Mouse (Mus musculus) heart, adult 2 months (tissue): ENCODE results near the gene Mrpl18.
"Not testable (repeated sequence)": the region's sequence is repeated elsewhere in the genome, so short reads cannot be mapped to it uniquely, and the experiment has no call there.

Source experiments
- CTCF ChIP-seq: fragments of 200-600 bp; IDR thresholded peaks from 2 replicates; pipeline ENCODE4 v1.8.1; 2022; ENCODE audit warnings: antibody characterized with exemption, mild to moderate bottlenecking, moderate library complexity
- EP300 ChIP-seq: fragments of 200-500 bp; IDR thresholded peaks from 2 replicates; pipeline ENCODE4 v1.6.1; 2011; ENCODE audit warnings: low read depth, low read length, control low read depth; ENCODE audit not compliant: insufficient read depth
- POLR2A ChIP-seq: fragments of 200-500 bp; IDR thresholded peaks from 2 replicates; pipeline ENCODE4 v1.6.1; 2011; ENCODE audit warnings: mild to moderate bottlenecking, low read depth, low read length, control low read depth; ENCODE audit not compliant: insufficient read depth

DNA sequence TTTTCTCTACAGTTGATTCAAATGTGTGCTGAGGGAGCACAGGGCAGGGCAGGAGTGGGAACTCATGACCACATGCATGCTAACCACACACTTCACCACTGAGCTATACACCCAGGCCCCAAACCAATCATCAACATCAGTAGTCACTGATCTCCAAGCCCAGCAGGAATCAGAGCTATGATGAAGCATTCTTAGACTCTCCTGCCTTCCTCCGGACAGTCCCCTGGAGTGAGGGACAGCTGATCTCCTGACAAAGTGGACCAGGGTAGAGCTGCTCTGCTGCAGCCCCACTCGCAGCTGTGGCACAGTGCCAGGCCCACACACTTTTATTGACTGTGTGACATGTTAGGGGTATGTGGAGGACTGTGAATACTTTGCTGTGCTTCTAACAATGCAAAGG is 43.2 kb upstream of the Mrpl18 start:
- not testable (repeated sequence) for TF ChIP-seq POLR2A, CTCF, EP300
